Mouse (Mus musculus): Measurements from ENCODE around the gene Rbm14. TPM values are rescaled to one million over a fixed set of nuclear protein-coding genes. Genes with fewer than 3 reads are reported as not detected.
A peak's percentile ranks its signal among the peaks of the same experiment; 100 is the strongest.

Gene Rbm14
- polyA plus RNA-seq, 1 experiment from 2014 or later: 70.3 TPM

DNA sequence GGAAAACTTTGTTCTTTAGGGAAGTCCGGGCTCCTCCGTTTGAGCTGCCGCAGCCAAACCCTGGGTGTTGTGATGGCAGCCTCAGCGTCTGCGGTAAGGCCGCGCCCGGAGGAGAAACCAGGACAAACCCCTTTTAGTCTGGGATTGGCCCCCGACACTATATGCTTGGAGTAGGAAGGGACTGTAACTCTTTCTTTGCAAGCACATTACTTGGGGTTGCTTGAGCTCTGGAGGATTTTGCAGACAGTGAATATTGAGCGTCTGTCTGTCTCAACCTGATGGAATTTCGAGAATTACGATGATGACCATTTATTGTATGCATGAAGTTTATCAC lies 442 bp upstream of the Rbm14 start:
- Histone ChIP-seq H3K4me1 (peaks cover 13% of the 10 kb centered on the region), H3K4me2 (peak overlapping the region; percentile 49), H3K4me3 (replicated peaks) (peak overlapping the region; percentile 77), H3K9me3 (no peaks in the 10 kb centered on the region), H3K9ac (peak overlapping the region; percentile 69), H3K27ac (peak overlapping the region; percentile 94), H3K27me3 (replicated peaks) (no peaks in the 10 kb centered on the region), H3K36me3 (no peaks in the 10 kb centered on the region)
- ATAC-seq (ENCODE audit: insufficient read depth, low FRiP score, low read depth): peak; percentile 38; the same call in 1 of the 2 replicates
- WGBS: 2% methylated on average over 12 of the region's 12 CpGs

DNA sequence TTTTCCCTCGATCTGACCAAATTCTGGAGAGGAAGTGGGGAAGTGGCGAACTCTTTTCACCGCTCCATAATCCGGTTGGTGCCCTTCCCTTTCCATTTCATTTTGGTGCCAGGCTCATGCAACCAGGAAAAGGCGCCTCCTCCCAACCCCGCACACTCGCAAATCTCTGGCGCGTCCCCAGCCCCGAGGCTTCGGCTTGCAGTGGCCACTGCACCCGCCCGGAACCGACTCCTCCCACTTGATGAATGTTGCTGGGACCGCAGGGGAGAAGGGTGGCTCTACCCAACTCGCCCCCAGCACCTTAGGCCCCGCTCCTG lies 730 bp downstream of the Rbm14 start:
- peak overlapping the region; percentile 82 for H3K4me2 ChIP-seq
- H3K4me3 ChIP-seq (replicated peaks): peak overlapping the region; percentile 77
- no peaks in the 10 kb centered on the region for H3K36me3 ChIP-seq
- H3K4me1 ChIP-seq: peaks cover 13% of the 10 kb centered on the region
- 0% methylated on average over 16 of the region's 17 CpGs for WGBS
- peak overlapping the region; percentile 94 for H3K9ac ChIP-seq
- no peaks in the 10 kb centered on the region for H3K9me3 ChIP-seq
- peak overlapping the region; percentile 98 for H3K27ac ChIP-seq
- no peaks in the 10 kb centered on the region for H3K27me3 ChIP-seq (replicated peaks)
- no peak for ATAC-seq (ENCODE audit: insufficient read depth, low FRiP score, low read depth)

DNA sequence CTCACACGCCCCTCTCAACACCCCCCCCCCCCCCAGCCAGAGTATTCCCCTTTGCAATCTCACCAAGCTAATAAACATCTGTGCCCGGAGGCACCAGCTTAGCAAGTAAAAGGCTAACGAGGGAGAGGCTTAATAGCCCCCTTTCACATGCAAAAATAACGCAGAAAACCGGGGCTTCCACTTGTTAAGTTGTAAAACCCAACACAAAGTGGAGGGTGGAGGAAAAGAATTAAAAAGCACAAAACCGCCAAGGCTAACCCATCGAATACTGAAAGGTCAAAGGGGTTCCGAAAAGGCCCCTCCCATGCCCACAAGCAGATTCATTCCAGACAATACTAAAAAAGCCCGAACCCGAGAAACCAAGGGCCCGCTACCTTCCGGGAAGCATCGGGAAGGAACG lies 1.1 kb downstream of the Rbm14 start:
- Histone ChIP-seq H3K4me3 (replicated peaks) (peak overlapping the region; percentile 77), H3K27me3 (replicated peaks) (no peaks in the 10 kb centered on the region), H3K27ac (peak overlapping the region; percentile 98), H3K36me3 (no peaks in the 10 kb centered on the region), H3K4me2 (peak overlapping the region; percentile 82), H3K4me1 (peaks cover 13% of the 10 kb centered on the region), H3K9ac (peak overlapping the region; percentile 94), H3K9me3 (no peaks in the 10 kb centered on the region)
- no peak for ATAC-seq (ENCODE audit: insufficient read depth, low FRiP score, low read depth)
- under 1% methylated on average over 14 of the region's 14 CpGs for WGBS

DNA sequence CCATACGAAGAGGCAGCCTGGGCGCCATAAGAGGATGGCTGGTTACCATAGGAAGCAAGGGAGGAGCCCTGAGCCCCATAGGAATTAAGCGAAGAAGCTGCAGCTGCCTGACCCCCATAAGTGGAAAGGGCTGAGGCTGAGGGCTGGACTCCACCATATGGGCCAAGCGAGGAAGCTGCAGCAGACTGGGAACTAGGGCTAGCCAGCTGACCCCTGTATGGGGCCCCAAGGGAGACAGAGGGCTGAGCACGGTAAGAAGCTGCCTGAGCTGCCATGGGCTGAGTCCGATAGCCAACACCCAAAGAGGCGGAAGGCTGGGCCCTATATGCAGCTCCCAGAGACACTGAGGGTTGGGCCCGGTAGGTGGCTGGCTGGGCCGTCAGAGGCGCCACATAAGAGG lies 8.2 kb downstream of the Rbm14 start:
- 0 out of 2 replicates have a peak, but pooled peaks cover 4% of the 10 kb centered on the region for H3K4me1 ChIP-seq
- no peak overlapping the region for H3K9ac ChIP-seq
- no peaks in the 10 kb centered on the region for H3K9me3 ChIP-seq
- H3K4me2 ChIP-seq: no peak overlapping the region
- H3K27ac ChIP-seq: no peak overlapping the region
- peaks cover 52% of the 10 kb centered on the region for H3K36me3 ChIP-seq
- no peaks in the 10 kb centered on the region for H3K27me3 ChIP-seq (replicated peaks)
- no peak overlapping the region for H3K4me3 ChIP-seq (replicated peaks)
- no peak for ATAC-seq (ENCODE audit: insufficient read depth, low FRiP score, low read depth)
- WGBS: 80% methylated on average over 10 of the region's 10 CpGs

DNA sequence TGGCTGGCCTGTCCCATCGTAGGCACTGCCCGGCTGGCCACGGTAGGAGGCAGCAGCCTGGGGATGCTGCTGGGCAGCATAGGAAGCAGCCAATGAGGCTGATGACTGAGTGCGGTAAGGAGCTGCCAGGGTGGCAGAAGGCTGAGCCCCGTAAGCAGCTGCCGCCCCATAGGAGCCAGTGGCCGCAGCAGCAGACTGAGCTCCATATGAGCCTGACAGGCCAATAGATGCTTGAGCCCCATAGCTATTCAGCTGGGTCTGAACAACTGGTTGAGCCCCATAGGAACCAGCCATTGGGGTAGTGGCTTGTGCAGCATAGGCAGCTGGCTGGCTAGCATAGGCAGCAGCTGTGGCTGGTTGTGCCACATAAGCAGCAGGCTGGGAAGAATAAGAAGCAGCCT lies 8.7 kb downstream of the Rbm14 start:
- no peaks in the 10 kb centered on the region for H3K27me3 ChIP-seq (replicated peaks)
- no peak overlapping the region for H3K27ac ChIP-seq
- H3K4me2 ChIP-seq: no peak overlapping the region
- no peak for ATAC-seq (ENCODE audit: insufficient read depth, low FRiP score, low read depth)
- 97% methylated on average over 7 of the region's 7 CpGs for whole genome bisulfite sequencing
- 0 out of 2 replicates have a peak, but pooled peaks cover 2% of the 10 kb centered on the region for H3K4me1 ChIP-seq
- H3K9ac ChIP-seq: no peak overlapping the region
- peaks cover 52% of the 10 kb centered on the region for H3K36me3 ChIP-seq
- H3K4me3 ChIP-seq (replicated peaks): no peak overlapping the region
- H3K9me3 ChIP-seq: no peaks in the 10 kb centered on the region

DNA sequence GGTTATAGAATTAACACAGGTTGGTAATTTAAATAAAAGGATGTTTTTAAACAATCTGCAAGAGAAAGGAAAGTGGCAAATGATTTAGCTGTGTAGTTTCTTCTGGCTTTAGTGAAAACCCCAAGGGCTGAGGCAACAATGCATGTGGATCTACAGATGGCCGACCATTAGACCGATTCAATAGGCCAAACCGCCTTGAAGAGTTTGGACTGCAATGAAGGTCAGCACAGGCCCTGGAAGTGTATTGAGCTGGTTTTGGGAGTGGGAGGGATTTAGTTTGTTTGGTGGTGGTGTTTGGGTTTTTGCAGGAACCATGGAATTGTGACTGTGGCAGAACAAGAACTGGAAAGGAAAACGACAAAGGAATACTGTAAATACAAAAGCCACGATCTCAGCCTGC lies 12.4 kb downstream of the Rbm14 start:
- H3K4me1 ChIP-seq: no peaks in the 10 kb centered on the region
- H3K27ac ChIP-seq: no peak overlapping the region
- H3K9me3 ChIP-seq: no peaks in the 10 kb centered on the region
- no peak overlapping the region for H3K4me2 ChIP-seq
- ATAC-seq (ENCODE audit: insufficient read depth, low FRiP score, low read depth): no peak
- no peak overlapping the region for H3K4me3 ChIP-seq (replicated peaks)
- 88% methylated on average over 5 of the region's 5 CpGs for WGBS
- no peak overlapping the region for H3K9ac ChIP-seq
- peaks cover 61% of the 10 kb centered on the region for H3K36me3 ChIP-seq
- H3K27me3 ChIP-seq (replicated peaks): no peaks in the 10 kb centered on the region

DNA sequence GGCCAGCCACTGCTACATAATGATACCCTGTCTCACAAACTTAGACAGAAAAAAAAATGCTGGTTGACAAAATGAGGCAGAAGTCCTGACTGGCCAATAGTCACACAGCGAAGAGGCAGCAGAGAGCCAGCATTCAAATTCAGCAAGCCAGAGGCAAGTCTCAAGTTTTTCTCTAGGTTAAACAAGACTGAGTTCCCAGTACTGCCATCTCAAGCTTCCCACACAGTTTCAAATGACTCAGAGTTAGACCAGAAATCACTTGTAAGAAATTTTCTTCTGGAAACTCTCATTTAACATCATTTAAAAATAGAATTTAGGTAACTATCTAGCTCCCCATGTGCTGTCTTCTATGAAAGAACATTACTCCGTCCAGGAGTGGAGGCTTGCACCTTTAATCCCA lies 13.6 kb downstream of the Rbm14 start:
- H3K4me1 ChIP-seq: no peaks in the 10 kb centered on the region
- no peak overlapping the region for H3K4me2 ChIP-seq
- no peak overlapping the region for H3K4me3 ChIP-seq (replicated peaks)
- H3K9ac ChIP-seq: no peak overlapping the region
- 97% methylated on average over 2 of the region's 2 CpGs for WGBS
- ATAC-seq (ENCODE audit: insufficient read depth, low FRiP score, low read depth): no peak
- H3K36me3 ChIP-seq: peaks cover 50% of the 10 kb centered on the region
- H3K27me3 ChIP-seq (replicated peaks): no peaks in the 10 kb centered on the region
- H3K27ac ChIP-seq: no peak overlapping the region
- no peaks in the 10 kb centered on the region for H3K9me3 ChIP-seq

DNA sequence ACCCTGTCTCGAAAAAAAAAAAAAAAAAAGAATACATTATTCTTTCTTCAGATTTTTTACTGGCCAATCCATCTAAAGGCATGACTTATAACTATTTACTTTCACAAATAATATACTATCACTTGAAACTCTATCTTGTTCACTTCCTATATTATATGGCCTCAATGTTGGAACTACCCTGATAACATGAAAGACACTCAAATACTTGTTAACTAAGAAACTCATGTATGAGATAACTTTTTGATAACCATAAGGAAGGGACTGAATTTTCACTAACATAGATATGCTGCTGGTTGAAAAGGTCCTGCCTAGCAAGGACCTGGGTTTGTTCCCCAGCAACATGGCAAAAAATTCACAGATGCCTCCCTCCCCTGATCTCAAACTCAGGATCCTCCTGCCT lies 15.5 kb downstream of the Rbm14 start:
- no peak overlapping the region for H3K4me2 ChIP-seq
- WGBS: 71% methylated on average over 1 of the region's 1 CpGs
- H3K36me3 ChIP-seq: peaks cover 42% of the 10 kb centered on the region
- no peaks in the 10 kb centered on the region for H3K27me3 ChIP-seq (replicated peaks)
- H3K4me3 ChIP-seq (replicated peaks): no peak overlapping the region
- no peak for ATAC-seq (ENCODE audit: insufficient read depth, low FRiP score, low read depth)
- peaks cover 6% of the 10 kb centered on the region for H3K4me1 ChIP-seq
- no peak overlapping the region for H3K9ac ChIP-seq
- H3K9me3 ChIP-seq: no peaks in the 10 kb centered on the region
- H3K27ac ChIP-seq: no peak overlapping the region

DNA sequence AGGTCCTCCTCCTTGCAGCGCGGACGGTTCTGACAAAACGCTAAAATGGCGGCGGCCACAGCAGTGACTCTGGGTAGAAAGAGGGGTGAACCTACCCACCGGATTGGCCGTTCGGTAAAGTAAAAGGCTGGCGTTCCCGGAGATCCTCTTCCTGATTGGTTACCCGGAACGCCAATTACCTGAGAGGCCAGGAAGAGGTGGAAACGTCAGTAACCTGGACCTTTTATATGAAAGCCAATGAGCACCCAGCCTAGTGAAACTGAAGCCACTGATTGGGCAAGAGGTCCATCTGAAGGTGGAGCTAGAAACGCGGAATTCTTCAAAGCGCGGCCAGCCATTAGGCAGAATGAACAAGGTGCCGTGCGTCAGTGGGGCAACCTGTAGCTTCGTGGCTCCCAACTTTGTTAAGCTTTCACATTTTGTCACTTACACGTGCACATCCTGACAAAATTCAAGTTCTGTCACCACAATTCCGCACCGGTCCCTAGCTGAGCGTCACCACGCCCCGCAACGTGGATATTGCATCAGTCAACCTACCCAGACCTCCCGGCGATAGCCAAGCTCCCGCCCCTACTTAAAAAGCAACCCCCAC lies 17.5 kb downstream of the Rbm14 start, which contains the start of gene Rbm4:
Gene Rbm4, minus strand, starts transcription at position 71 of the 592 bp plus-strand sequence.
- under 1% methylated on average over 31 of the region's 31 CpGs for WGBS
- peak; percentile 98 for ATAC-seq (ENCODE audit: insufficient read depth, low FRiP score, low read depth)
- no peaks in the 10 kb centered on the region for H3K27me3 ChIP-seq (replicated peaks)
- H3K36me3 ChIP-seq: peaks cover 30% of the 10 kb centered on the region
- H3K27ac ChIP-seq: peak within 1 kb of the TSS; percentile 91
- H3K4me1 ChIP-seq: peaks cover 10% of the 10 kb centered on the region
- H3K4me2 ChIP-seq: peak within 1 kb of the TSS; percentile 68
- no peaks in the 10 kb centered on the region for H3K9me3 ChIP-seq
- H3K9ac ChIP-seq: peak within 1 kb of the TSS; percentile 73
- H3K4me3 ChIP-seq (replicated peaks): peak within 1 kb of the TSS; percentile 80

DNA sequence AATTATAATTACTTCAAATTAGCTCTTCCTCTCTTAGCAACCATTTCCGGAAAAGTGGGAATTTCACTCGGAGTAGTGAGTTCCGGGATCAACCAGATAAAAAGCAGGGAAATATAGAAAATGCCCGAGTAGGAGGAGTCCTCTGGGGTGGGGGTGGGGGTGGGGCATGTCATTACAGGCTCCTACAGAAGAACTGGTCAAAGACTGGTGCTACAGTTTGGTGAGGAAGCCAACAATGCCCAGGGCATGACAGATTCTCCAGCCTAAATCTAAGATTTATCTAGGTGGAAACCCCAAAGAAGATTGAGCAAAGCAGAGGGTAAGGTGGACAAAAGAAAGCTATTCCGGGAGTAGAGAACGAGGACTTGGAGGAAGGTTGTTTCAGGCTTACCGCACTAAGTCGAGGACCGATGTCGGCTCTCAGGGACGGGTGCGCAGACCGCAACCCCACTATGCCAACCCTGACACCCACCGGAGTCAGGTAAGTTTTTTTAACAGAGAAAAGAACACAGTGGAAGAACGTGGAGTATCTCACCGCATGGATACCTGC lies 18.1 kb downstream of the Rbm14 start:
- H3K9ac ChIP-seq: peak overlapping the region; percentile 73
- peak overlapping the region; percentile 68 for H3K4me2 ChIP-seq
- peak overlapping the region; percentile 91 for H3K27ac ChIP-seq
- ATAC-seq (ENCODE audit: insufficient read depth, low FRiP score, low read depth): peak; percentile 44; the same call in 1 of the 2 replicates
- WGBS: 1% methylated on average over 16 of the region's 16 CpGs
- no peaks in the 10 kb centered on the region for H3K27me3 ChIP-seq (replicated peaks)
- H3K4me1 ChIP-seq: peaks cover 10% of the 10 kb centered on the region
- H3K9me3 ChIP-seq: no peaks in the 10 kb centered on the region
- H3K4me3 ChIP-seq (replicated peaks): peak overlapping the region; percentile 80
- peaks cover 25% of the 10 kb centered on the region for H3K36me3 ChIP-seq

DNA sequence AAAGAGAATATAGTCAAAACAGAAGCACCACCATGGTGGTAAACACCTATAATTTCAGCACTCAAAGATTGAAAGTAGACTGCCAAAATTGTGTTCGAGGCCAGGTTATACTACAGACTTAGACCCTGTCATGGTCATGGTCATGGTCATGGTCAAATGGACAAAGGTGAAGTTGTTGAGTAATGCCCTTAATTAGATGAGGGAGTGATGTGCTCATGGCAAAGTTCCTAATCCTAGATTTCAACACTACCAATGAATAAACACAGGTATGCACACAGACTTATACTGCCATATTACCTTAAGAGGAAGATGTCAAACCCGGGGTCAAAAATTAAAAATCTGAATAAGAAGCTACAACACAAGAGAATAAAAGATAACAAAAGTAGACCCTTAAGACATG lies 25.1 kb downstream of the Rbm14 start:
- no peaks in the 10 kb centered on the region for H3K27me3 ChIP-seq (replicated peaks)
- no peak overlapping the region for H3K9ac ChIP-seq
- H3K27ac ChIP-seq: no peak overlapping the region
- H3K4me1 ChIP-seq: peaks cover 7% of the 10 kb centered on the region; the same call in 1 of the 2 replicates
- no peaks in the 10 kb centered on the region for H3K9me3 ChIP-seq
- H3K4me2 ChIP-seq: no peak overlapping the region
- 90% methylated on average over 2 of the region's 2 CpGs for WGBS
- peaks cover 56% of the 10 kb centered on the region for H3K36me3 ChIP-seq
- no peak overlapping the region for H3K4me3 ChIP-seq (replicated peaks)
- ATAC-seq (ENCODE audit: insufficient read depth, low FRiP score, low read depth): no peak

DNA sequence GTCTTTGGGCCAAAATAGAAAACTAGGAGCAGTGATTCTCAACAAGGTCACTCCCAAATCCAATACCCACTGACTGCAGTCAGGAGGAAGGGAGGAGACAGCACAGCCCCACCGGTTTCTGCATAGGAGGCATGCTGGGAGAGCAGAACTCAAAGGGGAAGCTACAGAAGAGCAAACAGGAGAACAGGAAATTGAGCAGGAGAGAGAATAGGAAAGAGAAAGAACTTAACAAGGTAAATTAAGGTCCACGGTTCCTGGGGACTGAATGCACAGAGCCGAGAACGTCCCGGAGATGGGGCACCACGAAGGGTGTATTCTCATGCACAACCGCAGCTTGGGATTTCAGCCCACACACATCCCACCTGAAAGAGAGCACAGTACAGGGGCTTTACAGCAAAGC lies 26.2 kb downstream of the Rbm14 start:
- ATAC-seq (ENCODE audit: insufficient read depth, low FRiP score, low read depth): no peak
- Histone ChIP-seq H3K4me1 (peaks cover 5% of the 10 kb centered on the region; the same call in 1 of the 2 replicates), H3K4me2 (no peak overlapping the region), H3K27me3 (replicated peaks) (no peaks in the 10 kb centered on the region), H3K9ac (no peak overlapping the region), H3K27ac (no peak overlapping the region), H3K9me3 (no peaks in the 10 kb centered on the region), H3K4me3 (replicated peaks) (no peak overlapping the region), H3K36me3 (peaks cover 50% of the 10 kb centered on the region)
- 90% methylated on average over 7 of the region's 7 CpGs for WGBS

All from stomach, embryonic 15.5 days (tissue).